Mouse (Mus musculus): ENCODE measurements around the gene Vmn2r110.

Gene Vmn2r110

GRCm38 (mm10) chr17:20596323-20596722 is at the start of gene Vmn2r110:
Vmn2r110 (minus strand) TSS chr17:20596423.
- no peak for DNase-seq (ENCODE audit: low read depth, low spot score)

DNA sequence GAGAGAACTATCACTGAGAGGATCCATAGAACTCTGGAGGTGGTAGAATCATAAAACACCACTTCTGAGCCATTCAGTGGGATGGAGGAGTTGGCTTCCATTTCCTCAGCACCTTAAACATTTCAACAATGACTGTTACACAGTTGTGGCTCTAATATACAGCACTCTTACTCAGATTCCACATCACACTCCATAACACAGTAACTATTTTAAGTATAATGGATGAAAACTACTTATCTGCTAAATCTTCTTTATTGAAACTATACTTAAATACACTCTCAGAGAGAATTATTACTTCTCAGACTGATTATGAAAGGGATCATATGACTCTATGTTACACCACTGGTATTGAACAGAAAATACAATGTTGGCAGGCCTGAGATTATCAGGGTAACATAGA is 28.6 kb upstream of the Vmn2r110 start, which contains the start of gene Fpr-rs3:
Gene Fpr-rs3, minus strand, starts transcription at position 101 of the 400 bp plus-strand sequence.
- no peak for DNase-seq (ENCODE audit: low read depth, low spot score)

DNA sequence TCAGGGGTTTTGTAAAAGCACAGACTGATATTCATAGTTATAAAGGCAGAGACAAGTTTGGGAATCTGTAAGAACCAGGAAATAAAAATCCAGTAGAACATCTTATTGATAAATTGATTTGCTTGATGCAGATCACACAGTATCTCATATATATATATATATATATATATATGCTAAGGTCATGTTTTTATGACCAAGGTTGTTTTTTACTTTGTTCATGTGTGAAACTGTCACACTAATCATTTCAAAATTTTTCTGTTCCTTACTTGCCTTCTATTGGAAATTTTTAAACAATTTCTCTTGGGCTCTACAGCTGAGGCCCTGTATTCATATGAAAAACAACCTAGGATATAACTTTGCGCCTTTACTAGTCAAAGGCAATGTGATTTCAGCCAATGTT is 31.6 kb downstream of the Vmn2r110 start, which contains the start of gene Vmn2r109:
Gene Vmn2r109, minus strand, starts transcription at position 101 of the 400 bp plus-strand sequence.
- no peak for DNase-seq (ENCODE audit: low read depth, low spot score)

All from retina, postnatal 7 days (tissue).